Mouse (Mus musculus): Measurements from ENCODE around the gene Mia3. TPM values are rescaled to one million over a fixed set of nuclear protein-coding genes. Genes with fewer than 3 reads are reported as not detected.

The Mia3 gene
- polyA plus RNA-seq, 1 experiment = 121 TPM

Other genes with a start within 250 kb of the Mia3 start
- 7.2 and 7.8 TPM in 2 replicates for gene Disp1, start 148.0 kb downstream of the Mia3 start, polyA plus RNA-seq (2012; rRNA removed)
- 57.0 and 58.7 TPM in 2 replicates for gene Aida, start 73.0 kb downstream of the Mia3 start, polyA plus RNA-seq (2012; rRNA removed)
- 48.7 and 51.2 TPM in 2 replicates for gene Brox, start 72.3 kb downstream of the Mia3 start, polyA plus RNA-seq (2012; rRNA removed)
- gene Taf1a, start 19.4 kb upstream of the Mia3 start, polyA plus RNA-seq (2012; rRNA removed) = 34.0 and 34.7 TPM in 2 replicates
- 0.68 and 0.80 TPM in 2 replicates for gene Hhipl2, start 48.7 kb upstream of the Mia3 start, polyA plus RNA-seq (2012; rRNA removed)

All from frontal cortex, adult 2 months (tissue).